Mouse (Mus musculus): Measurements from ENCODE around the gene Kansl1. TPM values are rescaled to one million over a fixed set of nuclear protein-coding genes. Genes with fewer than 3 reads are reported as not detected.
A peak's percentile ranks its signal among the peaks of the same experiment; 100 is the strongest.

The Kansl1 gene
- polyA plus RNA-seq, 2 experiments from 2014 or later = 51.4 to 53.0 TPM

GRCm38 (mm10) chr11:104362704-104363103, 106.0 kb downstream of the Kansl1 start:
- no peak for ATAC-seq

GRCm38 (mm10) chr11:104361790-104362189, 106.9 kb downstream of the Kansl1 start:
- peak; percentile 93 for ATAC-seq

- no peak for ATAC-seq
Observed at GRCm38 (mm10) chr11:104346931-104347330, 121.7 kb downstream of the Kansl1 start.

GRCm38 (mm10) chr11:104334946-104335345, 133.7 kb downstream of the Kansl1 start:
- no peak for ATAC-seq

GRCm38 (mm10) chr11:104334115-104334514, 134.5 kb downstream of the Kansl1 start:
- ATAC-seq = no peak

- ATAC-seq = no peak
Observed at GRCm38 (mm10) chr11:104332105-104332504, 136.6 kb downstream of the Kansl1 start.

- ATAC-seq = no peak
Observed at GRCm38 (mm10) chr11:104331208-104331607, 137.5 kb downstream of the Kansl1 start.

GRCm38 (mm10) chr11:104330151-104330550, 138.5 kb downstream of the Kansl1 start:
- ATAC-seq = no peak

GRCm38 (mm10) chr11:104329185-104329926, 139.3 kb downstream of the Kansl1 start:
- no peak for ATAC-seq

GRCm38 (mm10) chr11:104327946-104328345, 140.7 kb downstream of the Kansl1 start:
- no peak for ATAC-seq

GRCm38 (mm10) chr11:104327462-104327861, 141.2 kb downstream of the Kansl1 start:
- ATAC-seq = no peak

- no peak for ATAC-seq
Observed at GRCm38 (mm10) chr11:104322142-104322541, 146.5 kb downstream of the Kansl1 start.

GRCm38 (mm10) chr11:104320511-104320910, 148.2 kb downstream of the Kansl1 start:
- no peak for ATAC-seq

GRCm38 (mm10) chr11:104318940-104319781, 149.5 kb downstream of the Kansl1 start:
- no peak for ATAC-seq

GRCm38 (mm10) chr11:104317631-104318030, 151.0 kb downstream of the Kansl1 start:
- ATAC-seq = no peak

GRCm38 (mm10) chr11:104316685-104317400, 151.8 kb downstream of the Kansl1 start:
- ATAC-seq = no peak

- ATAC-seq = peak; percentile 82
Observed at GRCm38 (mm10) chr11:104315703-104316102, 153.0 kb downstream of the Kansl1 start.

- no peak for ATAC-seq
Observed at GRCm38 (mm10) chr11:104311643-104312042, 157.0 kb downstream of the Kansl1 start.

GRCm38 (mm10) chr11:104310226-104310887, 158.3 kb downstream of the Kansl1 start:
- no peak for ATAC-seq

GRCm38 (mm10) chr11:104309377-104310225, 159.1 kb downstream of the Kansl1 start:
- ATAC-seq = no peak

GRCm38 (mm10) chr11:104307136-104307535, 161.5 kb downstream of the Kansl1 start:
- ATAC-seq = no peak
